Comparison of ENCODE assay signal across 7 mouse cellular contexts in the genomic region with DNA sequence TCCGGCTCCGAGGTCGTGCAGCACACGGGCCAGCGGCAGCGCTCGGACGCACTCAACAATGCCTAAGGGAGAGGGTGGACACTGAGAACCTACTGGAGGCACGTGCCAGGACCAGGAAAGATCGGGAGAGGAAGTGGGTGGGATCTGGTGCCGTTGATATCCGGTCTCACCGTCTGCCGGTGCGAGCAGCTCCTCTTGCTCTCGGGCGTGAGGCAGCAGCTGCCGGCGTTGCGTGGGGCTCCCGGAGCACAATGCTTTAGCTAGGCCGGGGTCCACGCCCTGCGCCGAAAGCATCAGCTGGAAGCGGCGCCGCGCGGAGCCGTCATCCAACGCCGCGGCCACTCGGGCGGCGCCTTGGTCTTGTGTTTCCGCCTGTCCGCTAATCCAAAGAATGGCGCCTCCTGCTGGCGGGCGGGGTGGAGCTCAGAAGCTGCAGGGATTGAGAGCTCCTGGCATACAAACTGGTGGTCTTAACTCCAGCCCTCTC. TPM values are rescaled to one million over a fixed set of nuclear protein-coding genes. Genes with fewer than 3 reads are reported as not detected.
DNase-seq lines count a peak whose midpoint lies in the region; ATAC-seq lines count a peak whose summit lies in the region.

A gene (minus strand): TSS at position 85 of the 487 bp plus-strand sequence.

- peak; percentile 65 for ATAC-seq in granulocyte monocyte progenitor cell, adult 5-6 weeks (replicated peaks; ENCODE audit: poor library complexity, severe bottlenecking)
- peak; percentile 89 for ATAC-seq in midbrain, embryonic 13.5 days

- H3K4me1 ChIP-seq in embryonic facial prominence, embryonic 10.5 days: peaks cover 52% of the 10 kb centered on the region
- H3K4me1 ChIP-seq in limb, embryonic 10.5 days: peaks cover 51% of the 10 kb centered on the region
- H3K4me1 ChIP-seq in midbrain, embryonic 13.5 days (replicated peaks): peaks cover 31% of the 10 kb centered on the region

- H3K36me3 ChIP-seq in embryonic facial prominence, embryonic 10.5 days (replicated peaks): peaks cover 41% of the 10 kb centered on the region
- peaks cover 42% of the 10 kb centered on the region for H3K36me3 ChIP-seq in limb, embryonic 10.5 days
- H3K36me3 ChIP-seq in midbrain, embryonic 13.5 days: peaks cover 40% of the 10 kb centered on the region

- H3K27ac ChIP-seq in embryonic facial prominence, embryonic 10.5 days (replicated peaks): peak within 1 kb of the TSS; percentile 94
- H3K27ac ChIP-seq in limb, embryonic 10.5 days: peak within 1 kb of the TSS; percentile 93
- peak within 1 kb of the TSS; percentile 95 for H3K27ac ChIP-seq in midbrain, embryonic 13.5 days

- peak; percentile 96 for DNase-seq in adrenal gland, postnatal 10 days
- DNase-seq in embryonic facial prominence, embryonic 10.5 days (ENCODE audit: low spot score): peak; percentile 96
- peak; percentile 91 for DNase-seq in kidney, adult 11 months
- DNase-seq in limb, embryonic 10.5 days (ENCODE audit: low spot score): peak; percentile 99
- peak; percentile 83 for DNase-seq in spleen, adult 12 weeks (ENCODE audit: low spot score)

- peak within 1 kb of the TSS; percentile 73 for H3K4me3 ChIP-seq in embryonic facial prominence, embryonic 10.5 days
- H3K4me3 ChIP-seq in limb, embryonic 10.5 days: peak within 1 kb of the TSS; percentile 66
- peak within 1 kb of the TSS; percentile 64 for H3K4me3 ChIP-seq in midbrain, embryonic 13.5 days (replicated peaks)

- H3K9me3 ChIP-seq in embryonic facial prominence, embryonic 10.5 days: no peaks in the 10 kb centered on the region
- no peaks in the 10 kb centered on the region for H3K9me3 ChIP-seq in limb, embryonic 10.5 days (replicated peaks)
- H3K9me3 ChIP-seq in midbrain, embryonic 13.5 days: no peaks in the 10 kb centered on the region

- WGBS in embryonic facial prominence, embryonic 10.5 days: under 1% methylated on average over 42 of the region's 42 CpGs
- 0% methylated on average over 42 of the region's 42 CpGs for WGBS in limb, embryonic 10.5 days
- under 1% methylated on average over 42 of the region's 42 CpGs for WGBS in midbrain, embryonic 13.5 days

- peaks cover 43% of the 10 kb centered on the region for H3K27me3 ChIP-seq in embryonic facial prominence, embryonic 10.5 days (replicated peaks; ENCODE audit: low read depth, poor library complexity, severe bottlenecking)
- peaks cover 31% of the 10 kb centered on the region for H3K27me3 ChIP-seq in limb, embryonic 10.5 days (ENCODE audit: low read depth, poor library complexity, severe bottlenecking)
- peaks cover 30% of the 10 kb centered on the region for H3K27me3 ChIP-seq in midbrain, embryonic 13.5 days

- peak within 1 kb of the TSS; percentile 71 for H3K4me2 ChIP-seq in midbrain, embryonic 13.5 days (replicated peaks)

- peak within 1 kb of the TSS; percentile 86 for H3K9ac ChIP-seq in midbrain, embryonic 13.5 days (replicated peaks)

RNA-seq across cellular contexts. Expression of the gene that starts here (rescaled TPM):
- 10 to 100 TPM; 34.7 to 43.7 TPM for total RNA-seq in adrenal gland, postnatal 10 days (2021)
- 5.3 and 8.5 TPM in 2 replicates for polyA plus RNA-seq in embryonic facial prominence, embryonic 10.5 days (2016; fragmentation: Nextera tagmentation; extraction: Ambion mirVana)
- 12.4 and 27.5 TPM in 2 replicates for total RNA-seq in granulocyte monocyte progenitor cell, adult 5-6 weeks (2014; fragmentation: Nextera tagmentation)
- 22.7 and 31.5 TPM in 2 replicates for total RNA-seq in granulocyte monocyte progenitor cell, adult 5-6 weeks (2017)
- 7.4 and 9.0 TPM in 2 replicates for polyA plus RNA-seq in limb, embryonic 10.5 days (2016; fragmentation: Nextera tagmentation; extraction: Ambion mirVana)
- 7.3 and 9.4 TPM in 2 replicates for polyA plus RNA-seq in midbrain, embryonic 13.5 days (2015; fragmentation: Nextera tagmentation; extraction: Ambion mirVana)

Comparison
In these comparisons a context has a peak if more than half of its experiments do, and no peak if none do; other contexts are left out.
1. Peak in every context shown above with its lines: DNase-seq, ATAC-seq, H3K4me3 ChIP-seq and H3K27ac ChIP-seq.